Mouse (Mus musculus): ENCODE measurements around the gene Mog.

DNA sequence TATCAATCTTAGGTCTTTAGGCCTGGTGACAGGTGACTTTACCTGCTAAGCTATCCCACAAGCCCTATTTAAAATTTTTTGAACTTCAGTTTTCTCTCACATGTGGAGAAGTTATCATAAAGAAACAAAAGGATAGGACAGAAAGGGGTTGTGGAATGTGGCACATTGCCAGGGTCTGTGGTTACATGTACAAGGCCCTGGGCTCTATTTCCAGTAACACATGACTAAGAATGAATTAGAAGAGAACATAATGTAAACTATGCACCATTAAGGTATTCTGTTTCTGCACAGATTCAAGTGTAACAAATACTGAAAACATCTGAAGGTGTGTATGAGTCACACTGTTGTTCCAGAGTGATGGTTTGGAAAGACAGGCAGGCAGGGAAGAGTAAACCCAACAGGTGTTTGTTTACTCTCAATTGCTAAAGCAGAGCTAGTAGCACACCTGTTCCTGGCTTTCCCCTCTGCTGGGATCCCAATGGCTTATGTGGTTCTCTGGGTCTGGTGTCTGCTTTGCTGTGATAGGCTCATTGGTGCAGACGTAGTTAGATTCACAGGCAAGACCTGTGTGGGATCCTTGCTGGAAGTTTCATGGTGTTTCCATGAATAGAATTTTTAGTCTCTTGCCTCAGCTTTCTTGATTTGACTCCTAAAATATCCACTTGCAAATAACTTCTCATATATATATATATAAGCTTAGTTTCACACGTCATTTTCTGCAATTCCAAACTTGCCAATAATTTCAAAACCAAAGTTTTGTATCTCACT lies 16.1 kb upstream of the Mog start:
- no peak for TF ChIP-seq CTCF (IDR thresholded peaks at IDR 0.05; ENCODE audit: low read depth, low read length)
- TF ChIP-seq TAL1 (conservative IDR thresholded peaks at IDR 0.05; ENCODE audit: low read depth, low read length), result no peak
- no peak for TF ChIP-seq GATA1 (IDR thresholded peaks at IDR 0.05; ENCODE audit: borderline replicate concordance, low read length)
- TF ChIP-seq GATA2 (IDR thresholded peaks at IDR 0.05; ENCODE audit: borderline replicate concordance, low read depth, low read length), result no peak
